Mouse (Mus musculus): ENCODE measurements at regions not wholly inside any gene's neighbourhood (a gene's known extent, or its start where the extent isn't known, plus 50 kb on each side); places are given as distances from the start of the nearest gene placed in this dataset.

DNA sequence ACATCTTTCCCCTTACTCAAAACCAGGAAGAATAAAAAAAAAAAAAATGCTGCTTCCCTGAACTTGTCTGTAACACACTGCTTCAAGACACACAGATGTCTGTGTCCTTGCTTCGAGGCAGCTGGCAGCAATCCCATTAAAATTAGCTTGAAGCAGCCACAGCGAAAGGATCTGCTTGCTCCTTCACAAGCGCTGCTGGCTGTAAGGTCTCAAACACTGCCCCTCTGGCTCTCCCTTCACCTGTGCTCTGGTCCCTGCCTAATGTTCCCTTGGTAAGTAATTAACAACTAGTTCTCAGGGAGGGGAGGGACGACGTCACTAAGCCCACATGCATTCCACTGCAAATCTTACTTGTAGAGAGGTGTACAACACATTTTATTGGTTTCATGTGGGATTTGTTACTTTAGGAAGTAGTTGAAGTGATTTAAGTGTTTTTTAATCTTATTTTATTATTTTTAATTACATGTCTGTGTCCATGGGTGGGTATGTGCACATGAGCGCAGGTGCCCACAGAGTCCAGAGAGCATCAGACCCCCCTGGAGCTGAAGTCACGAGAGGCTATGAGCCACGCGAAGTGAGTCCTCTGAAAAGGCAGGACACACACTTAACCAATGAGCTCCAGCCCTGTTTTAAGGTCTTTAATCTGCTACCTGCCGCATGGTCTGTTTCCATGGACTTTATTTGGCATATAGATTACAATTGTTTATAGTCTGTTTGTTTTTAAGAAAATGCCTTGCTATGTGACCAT lies 61.1 kb upstream of the Cers6 start:
- DNase-seq (ENCODE audit: low spot score), result peak; percentile 20

DNA sequence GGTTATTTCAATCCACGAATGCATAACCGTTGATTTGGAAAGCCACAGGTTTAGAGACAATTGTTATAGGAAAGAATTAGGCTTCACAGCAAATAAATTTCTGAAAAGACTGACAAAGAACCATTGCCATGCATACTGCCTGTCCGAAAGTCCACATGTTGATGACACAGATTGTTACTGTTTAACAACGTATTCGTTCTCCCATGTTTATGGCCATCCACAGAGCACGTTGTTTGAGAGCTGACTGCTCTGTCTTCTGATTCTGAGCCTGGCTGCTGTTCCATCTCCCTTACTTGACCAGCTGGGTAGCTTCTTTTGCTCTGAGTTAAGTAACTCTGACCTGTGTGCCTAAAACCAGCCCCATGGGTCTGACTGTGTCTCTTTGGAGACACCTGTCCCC lies 57.1 kb upstream of the Cers6 start:
- DNase-seq (ENCODE audit: low spot score), result no peak

DNA sequence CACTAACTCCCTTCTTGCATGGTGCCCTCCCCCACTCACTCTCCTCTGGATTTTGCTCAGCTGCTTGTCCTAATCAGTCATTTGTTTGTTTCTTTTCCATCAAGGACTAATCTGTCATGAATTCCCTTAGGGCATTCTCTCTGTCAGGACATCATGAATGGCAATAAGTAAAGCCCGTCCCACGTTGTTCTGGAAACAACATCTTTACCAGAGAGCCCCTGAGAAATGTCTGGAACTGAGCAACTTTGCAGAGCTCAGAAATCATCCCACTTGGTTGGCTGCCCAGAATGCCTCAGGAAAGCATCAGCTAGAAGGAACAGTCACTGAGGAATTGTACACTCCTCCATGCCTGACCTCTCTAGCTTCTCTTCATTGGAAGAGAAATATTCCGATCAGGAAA lies 55.4 kb upstream of the Cers6 start:
- DNase-seq (ENCODE audit: low spot score), result no peak

DNA sequence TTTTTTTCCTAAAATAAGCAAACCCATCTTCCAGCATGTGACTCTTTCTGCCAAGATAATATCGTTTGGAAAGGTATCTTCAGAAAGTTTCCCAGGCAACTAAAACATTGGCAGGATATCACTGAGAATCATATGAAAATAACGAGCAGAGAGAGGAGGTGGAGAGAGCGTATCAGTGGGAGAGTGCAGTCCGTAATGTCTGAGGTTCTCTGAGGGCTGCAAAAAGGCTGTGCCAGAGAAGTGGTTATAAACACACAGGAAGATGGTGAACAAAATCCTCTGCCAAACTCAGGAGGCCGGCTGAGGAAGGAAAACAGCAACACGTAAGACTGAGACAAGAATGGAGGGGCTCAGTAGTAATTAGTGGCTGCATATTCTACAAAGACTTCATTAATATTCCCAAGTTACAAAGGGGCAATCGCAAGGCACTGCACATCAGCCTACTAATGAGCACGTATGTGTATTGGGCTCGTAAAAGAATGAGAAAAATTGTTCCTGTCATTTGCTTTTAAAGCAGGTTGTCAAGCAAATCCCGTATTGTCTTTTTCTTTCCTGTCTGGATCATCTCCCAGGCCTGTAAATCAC lies 54.8 kb upstream of the Cers6 start:
- no peak for DNase-seq (ENCODE audit: low spot score)

Measured in MN1 (cell line).